Mouse (Mus musculus) sigmoid colon, adult 10 weeks (tissue): ENCODE measurements around the gene Smap1. TPM values are rescaled to one million over a fixed set of nuclear protein-coding genes. Genes with fewer than 3 reads are reported as not detected.

Source experiments
- polyA plus RNA-seq: library from polyadenylated mRNA; stranded (reverse); fragments of 350-450 nt; fragmentation: Illumina TruSeq; extraction: RNeasy Lipid Tissue Mini Kit (QIAGEN cat#74804); gene quantifications from one replicate; pipeline ENCODE4 v1.2.3, GENCODE M21; 2014; ENCODE audit warnings: low read depth, low replicate concordance

The Smap1 gene
- 228 TPM for polyA plus RNA-seq

GRCm38 (mm10) chr1:23921711-23922529, at the start of gene Smap1:
Gene Smap1, minus strand, starts transcription at chr1:23922317.

Other genes starting within 250 kb of the Smap1 start
- not detected for gene B3gat2, start 160.6 kb downstream of the Smap1 start, polyA plus RNA-seq
- 22.3 TPM for gene Sdhaf4, start 83.3 kb upstream of the Smap1 start, polyA plus RNA-seq
- 198 TPM for gene Fam135a, start 178.0 kb upstream of the Smap1 start, polyA plus RNA-seq